Mouse (Mus musculus) CH12.LX (cell line): Measurements from ENCODE around the gene Usp51.

Source experiments
- CHD1 ChIP-seq: IDR thresholded peaks from 2 replicates; pipeline ENCODE4 v1.6.1; 2012; ENCODE audit warnings: low read depth, low read length, improper control_type of control experiment, inconsistent platforms
- CTCF ChIP-seq, 2 experiments: IDR thresholded peaks in 1 of 2; conservative IDR thresholded peaks in 1 of 2; 2 replicates each; pipeline ENCODE4 v1.5.1; 2011 to 2012; ENCODE audit warnings: low read depth in 2 of 2, low read length in 2 of 2, improper control_type of control experiment in 1 of 2, inconsistent platforms in 1 of 2, mild to moderate bottlenecking in 1 of 2, moderate library complexity in 1 of 2
- E2F4 ChIP-seq: IDR thresholded peaks from 2 replicates; pipeline ENCODE4 v1.6.1; 2011; ENCODE audit warnings: low read depth, low read length, improper control_type of control experiment; ENCODE audit not compliant: insufficient replicate concordance
- EP300 ChIP-seq: IDR thresholded peaks from 2 replicates; pipeline ENCODE4 v1.6.1; 2011; ENCODE audit warnings: low read length, improper control_type of control experiment
- GABPA ChIP-seq: IDR thresholded peaks from 2 replicates; pipeline ENCODE4 v1.6.1; 2012; ENCODE audit warnings: low read depth, low read length, improper control_type of control experiment, inconsistent platforms; ENCODE audit not compliant: insufficient replicate concordance
- MYC ChIP-seq: IDR thresholded peaks from 2 replicates; pipeline ENCODE4 v1.6.1; 2011; ENCODE audit warnings: low read depth, mild to moderate bottlenecking, improper control_type of control experiment, low read length
- NELFE ChIP-seq: IDR thresholded peaks from 2 replicates; pipeline ENCODE4 v1.6.1; 2011; ENCODE audit warnings: low read depth, low read length, improper control_type of control experiment
- NRF1 ChIP-seq: IDR thresholded peaks from 2 replicates; pipeline ENCODE4 v1.6.1; 2014; ENCODE audit warnings: low read depth, mild to moderate bottlenecking, inconsistent platforms, low read length, improper control_type of control experiment, moderate library complexity
- POLR2A ChIP-seq: IDR thresholded peaks from 2 replicates; pipeline ENCODE4 v1.6.1; 2011; ENCODE audit warnings: low read depth, mild to moderate bottlenecking, improper control_type of control experiment, low read length
- RAD21 ChIP-seq: IDR thresholded peaks from 2 replicates; pipeline ENCODE4 v1.6.1; 2011; ENCODE audit warnings: low read depth, mild to moderate bottlenecking, low read length, improper control_type of control experiment, moderate library complexity
- SIN3A ChIP-seq: IDR thresholded peaks from 2 replicates; pipeline ENCODE4 v1.6.1; 2012; ENCODE audit warnings: low read length, improper control_type of control experiment, inconsistent platforms
- TBP ChIP-seq: conservative IDR thresholded peaks from 2 replicates; pipeline ENCODE4 v1.6.1; 2011; ENCODE audit warnings: low read depth, low read length, improper control_type of control experiment
- UBTF ChIP-seq: IDR thresholded peaks from 2 replicates; pipeline ENCODE4 v1.6.1; 2012; ENCODE audit warnings: low read depth, mild to moderate bottlenecking, inconsistent platforms, low read length, improper control_type of control experiment, moderate library complexity
- ZMIZ1 ChIP-seq: IDR thresholded peaks from 2 replicates; pipeline ENCODE4 v1.6.1; 2012; ENCODE audit warnings: low read depth, mild to moderate bottlenecking, inconsistent platforms, low read length, improper control_type of control experiment

- TF ChIP-seq CTCF (conservative IDR thresholded peaks at IDR 0.05 in 1 of 2, IDR thresholded peaks at IDR 0.05 in 1 of 2; ENCODE audit: low read depth in 2 of 2, low read length in 2 of 2) (no peak), RAD21 (no peak), MYC (no peak), SIN3A (no peak), EP300 (no peak), NRF1 (no peak), E2F4 (no peak), NELFE (no peak), POLR2A (no peak), CHD1 (no peak), TBP (no peak), GABPA (no peak), UBTF (no peak), ZMIZ1 (no peak)
Measured at GRCm38 (mm10) chrX:152969606-152970005, 36.7 kb upstream of the Usp51 start.
